Mouse (Mus musculus) adrenal gland, adult (tissue): Measurements from ENCODE around the gene Adipoq.
A peak's percentile ranks its signal among the peaks of the same experiment; 100 is the strongest.
"Not testable (repeated sequence)": the region's sequence is repeated elsewhere in the genome, so short reads cannot be mapped to it uniquely, and the experiment has no call there.

ENCODE experiments used
- DNase-seq, 2 experiments: peaks; one replicate each; pipeline ENCODE4 v3.0.0; 2022 to 2023; ENCODE audit warnings: low spot score in 1 of 2; ENCODE audit not compliant: inconsistent age in 2 of 2

The Adipoq gene

DNA sequence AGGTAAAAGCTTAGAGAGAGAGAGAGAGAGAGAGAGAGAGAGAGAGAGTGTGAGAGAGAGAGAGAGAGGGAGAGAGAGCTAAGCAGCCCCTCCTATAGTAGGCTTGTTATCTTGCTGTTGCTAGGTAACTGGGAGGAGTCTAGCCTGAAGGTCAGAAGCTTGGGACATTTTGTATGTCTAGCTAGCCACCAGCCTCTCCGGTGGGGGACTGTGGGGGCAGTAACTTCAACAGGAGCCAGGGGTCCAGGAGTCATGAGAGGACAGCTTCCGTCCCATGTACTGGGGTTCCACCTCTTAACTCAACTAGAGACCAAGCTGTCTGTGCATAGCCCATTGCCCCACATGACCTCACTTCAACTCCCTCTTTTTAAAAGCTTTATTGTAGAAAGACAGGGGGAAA lies 12.6 kb downstream of the Adipoq start:
- peak; percentile 42 to 69 for DNase-seq

DNA sequence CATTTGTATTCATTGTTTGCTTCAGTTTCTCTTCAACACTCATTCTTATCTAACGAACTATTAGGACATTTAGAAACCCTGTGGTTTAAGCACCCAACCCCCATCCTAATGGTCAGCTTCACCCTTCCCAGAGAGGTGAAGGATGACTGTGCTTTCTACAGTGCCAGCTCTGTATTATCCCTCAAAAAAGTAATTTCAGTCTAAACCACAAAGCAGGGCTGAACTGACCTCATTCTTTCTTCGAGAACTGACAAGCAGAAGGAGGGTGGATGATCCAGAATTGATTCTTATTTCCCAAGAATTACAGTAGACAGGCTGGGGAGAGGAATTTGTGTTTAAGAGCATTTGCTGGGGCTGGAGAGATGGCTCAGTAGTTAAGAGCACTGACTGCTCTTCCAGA lies 13.4 kb downstream of the Adipoq start:
- DNase-seq = peak in 1 of 2 experiments; percentile 78

- no peak for DNase-seq
These were observed 15.8 kb downstream of the Adipoq start for GRCm38 (mm10) chr16:23162116-23162515.

- peak in 1 of 2 experiments; percentile 69 for DNase-seq
These were observed 18.1 kb downstream of the Adipoq start for GRCm38 (mm10) chr16:23164443-23164842.

DNA sequence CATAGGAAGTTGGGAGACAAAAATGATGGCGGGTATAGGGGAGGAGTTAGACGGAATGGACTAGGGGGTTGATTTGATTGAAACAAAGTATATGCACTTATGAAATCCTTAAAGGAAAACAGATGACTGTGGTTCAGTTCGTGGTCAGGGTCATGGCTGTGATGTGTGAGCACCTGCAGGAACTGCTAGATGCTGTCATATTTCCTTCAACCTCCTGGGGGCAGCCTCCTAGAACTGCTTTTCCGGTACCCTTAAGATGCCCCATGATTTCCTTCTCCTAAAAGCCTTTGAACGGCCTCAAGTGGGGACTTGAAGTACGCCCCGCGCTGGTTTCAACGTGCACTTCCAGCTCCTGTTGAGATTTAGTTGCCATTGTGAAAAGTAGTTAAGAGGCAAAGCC lies 19.1 kb downstream of the Adipoq start:
- DNase-seq = no peak

- DNase-seq = no peak
These were observed 20.3 kb downstream of the Adipoq start for GRCm38 (mm10) chr16:23166646-23167045.

- DNase-seq = peak; percentile 50 to 89
These were observed 20.7 kb downstream of the Adipoq start for GRCm38 (mm10) chr16:23167079-23167478.

DNA sequence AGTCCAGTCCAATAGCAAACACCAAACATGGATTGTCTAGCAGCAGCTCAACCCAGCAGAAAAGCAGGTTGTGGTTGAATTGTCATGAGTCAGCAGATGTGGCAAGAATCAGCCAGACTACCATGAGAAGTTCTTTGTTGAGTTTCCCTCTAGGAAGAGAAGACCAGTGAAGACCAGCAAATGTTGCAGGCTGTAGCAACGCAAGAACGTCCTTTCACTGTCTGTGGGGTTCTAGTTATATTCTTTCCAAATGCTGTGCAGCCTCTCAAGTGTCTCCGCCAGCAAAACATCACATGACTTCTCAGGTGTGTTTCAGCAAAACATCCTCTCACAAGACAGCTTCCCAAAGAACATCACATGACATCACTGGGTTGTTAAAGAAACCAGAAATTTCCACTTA lies 24.5 kb downstream of the Adipoq start:
- no peak for DNase-seq

- no peak for DNase-seq
These were observed 27.6 kb downstream of the Adipoq start for GRCm38 (mm10) chr16:23173904-23174303.

DNA sequence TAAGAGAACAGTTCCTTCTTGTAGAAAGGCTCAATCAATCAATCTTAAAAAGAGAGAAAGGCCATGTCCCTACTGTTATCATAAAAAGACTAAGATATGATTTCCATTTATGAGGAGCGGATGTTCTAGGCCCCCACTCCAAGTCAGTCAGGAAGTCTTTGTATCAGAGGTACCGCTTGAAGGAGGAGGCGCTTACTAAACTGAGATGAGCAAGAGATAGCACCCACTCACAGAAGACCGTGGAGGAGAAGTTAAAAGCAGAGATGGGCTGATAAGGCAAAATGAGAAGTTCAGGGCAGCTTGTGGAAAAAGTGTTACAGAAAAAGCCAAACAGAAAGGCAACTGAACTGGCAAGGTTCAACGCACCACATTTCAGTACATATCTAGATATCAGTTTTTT lies 28.5 kb downstream of the Adipoq start:
- no peak for DNase-seq

GRCm38 (mm10) chr16:23175956-23176355 lies 29.6 kb downstream of the Adipoq start:
- no peak for DNase-seq

DNA sequence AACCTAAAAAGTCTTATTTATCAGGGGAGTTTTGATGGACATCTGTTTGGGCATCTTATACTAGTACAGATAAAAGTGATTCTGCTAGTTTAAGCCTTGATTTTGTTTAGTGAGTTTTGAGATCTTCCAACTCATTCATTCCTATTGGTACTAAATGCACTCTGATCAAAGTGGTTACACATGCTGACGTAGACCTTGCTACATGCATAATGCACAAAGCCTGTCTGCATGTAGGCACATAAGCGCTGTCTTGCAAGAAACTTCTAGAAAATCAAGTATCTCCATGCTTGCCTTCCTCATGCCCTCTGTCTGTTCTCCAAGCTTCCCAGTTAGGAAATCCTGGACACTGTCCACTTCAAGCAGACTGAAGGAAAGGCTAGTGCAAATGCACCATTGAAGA lies 31.5 kb downstream of the Adipoq start:
- DNase-seq = no peak

DNA sequence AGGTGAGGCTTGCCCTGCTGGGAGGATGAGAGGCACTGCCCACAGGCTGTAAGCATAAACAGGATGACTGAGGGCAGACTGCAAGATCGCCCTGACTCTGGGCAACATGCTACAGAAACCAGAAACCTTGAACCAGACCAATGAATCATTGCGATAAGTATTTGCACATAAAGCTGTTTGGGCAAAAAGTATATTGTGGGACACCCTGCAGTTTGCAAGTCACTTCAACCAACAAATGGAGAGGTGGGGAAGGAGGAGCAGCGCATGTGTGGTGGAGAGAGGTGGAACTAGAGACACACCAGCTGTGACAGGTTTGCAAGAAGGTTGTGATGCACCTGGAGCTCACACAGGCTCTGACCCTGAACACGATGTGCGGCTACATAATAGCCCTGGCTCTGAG lies 32.5 kb downstream of the Adipoq start:
- peak in 1 of 2 experiments; percentile 68 for DNase-seq

DNA sequence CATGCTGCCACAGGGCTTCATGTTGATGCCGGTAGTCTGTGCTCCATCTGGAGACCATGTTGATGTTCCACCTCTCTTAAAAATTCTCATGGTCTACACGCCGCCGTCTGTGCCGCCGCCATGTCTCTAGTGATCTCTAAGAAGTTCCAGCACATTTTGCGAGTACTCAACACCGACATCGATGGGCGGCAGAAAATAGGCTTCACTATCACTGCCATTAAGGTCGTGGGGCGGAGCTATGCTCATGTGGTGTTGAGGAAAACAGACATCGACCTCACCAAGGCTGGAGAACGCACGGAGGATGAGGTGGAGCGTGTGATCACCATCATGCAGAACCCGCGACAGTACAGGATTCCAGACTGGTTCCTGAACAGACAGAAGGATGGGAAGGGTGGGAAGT lies 33.1 kb downstream of the Adipoq start:
- not testable (repeated sequence) for DNase-seq

GRCm38 (mm10) chr16:23181054-23181453 lies 34.7 kb downstream of the Adipoq start:
- DNase-seq = no peak

GRCm38 (mm10) chr16:23181487-23181886 lies 35.2 kb downstream of the Adipoq start:
- DNase-seq = no peak

DNA sequence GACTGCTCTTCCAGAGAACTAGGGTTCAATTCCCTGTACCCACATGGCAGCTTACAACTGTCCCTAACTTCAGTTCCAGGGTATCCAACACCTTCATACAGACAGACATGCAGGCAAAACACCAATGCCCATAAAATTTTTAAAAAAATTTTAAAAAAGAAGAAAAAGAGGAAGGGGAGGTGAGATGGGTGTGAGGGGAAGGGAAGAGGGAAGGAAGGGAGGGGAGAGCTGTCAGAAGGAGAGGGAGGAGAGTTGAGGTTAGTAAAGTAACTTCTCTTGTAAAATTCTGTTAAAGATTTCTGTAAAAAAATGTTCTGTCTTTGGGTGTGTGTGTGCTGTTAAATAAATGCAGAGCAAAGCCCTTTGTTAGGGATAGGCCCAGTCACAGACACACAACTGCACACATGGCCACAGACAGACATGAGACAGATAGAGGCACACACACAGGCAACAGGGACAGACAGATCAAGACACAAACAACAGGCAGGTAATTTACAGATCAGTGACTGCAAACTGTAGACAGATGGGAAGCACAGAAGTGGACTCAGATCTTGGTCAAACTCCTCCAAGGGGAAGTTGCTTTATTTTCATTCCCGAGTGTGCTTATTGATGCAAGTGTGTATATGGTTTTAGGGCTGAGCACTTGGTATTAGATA lies 35.7 kb downstream of the Adipoq start:
- no peak for DNase-seq

GRCm38 (mm10) chr16:23185824-23186223 lies 39.5 kb downstream of the Adipoq start:
- no peak for DNase-seq

DNA sequence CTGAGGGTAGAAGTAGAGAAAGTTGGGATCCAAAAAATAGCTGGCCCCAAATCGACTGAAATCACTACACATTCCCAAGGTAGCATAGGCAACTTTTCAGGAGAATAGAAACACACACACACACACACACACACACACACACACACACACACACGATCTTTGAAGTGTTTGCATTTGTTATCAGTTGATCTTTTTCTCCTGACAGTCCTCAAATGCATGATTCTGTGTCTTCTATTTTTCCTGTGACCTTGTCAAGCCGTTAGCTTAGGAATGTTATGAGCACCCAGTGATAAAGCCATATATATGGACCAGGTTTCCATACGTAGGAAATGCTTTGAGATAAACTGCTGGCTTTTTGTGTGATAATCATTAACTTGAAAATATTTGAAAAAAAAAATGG lies 40.1 kb downstream of the Adipoq start:
- DNase-seq = no peak

DNA sequence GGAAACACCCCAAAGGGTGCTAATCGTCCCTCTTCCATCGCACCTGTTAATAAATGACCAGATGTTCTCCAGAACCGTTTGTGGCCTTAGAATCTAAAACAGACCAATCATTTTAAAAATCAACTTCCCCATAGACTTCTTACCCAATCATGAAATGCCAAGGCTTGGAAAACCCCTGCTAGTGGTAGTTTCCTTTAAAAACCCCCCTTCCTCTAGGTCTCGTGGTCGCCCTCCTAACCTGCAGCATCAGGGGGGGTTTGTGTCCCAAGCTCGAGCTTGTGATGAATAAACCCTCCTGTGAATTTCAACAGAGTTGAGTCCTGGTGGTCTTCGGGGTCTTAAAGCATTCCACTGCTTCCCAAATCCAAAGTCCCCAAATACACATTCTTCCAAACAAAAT lies 41.6 kb downstream of the Adipoq start:
- no peak for DNase-seq

DNA sequence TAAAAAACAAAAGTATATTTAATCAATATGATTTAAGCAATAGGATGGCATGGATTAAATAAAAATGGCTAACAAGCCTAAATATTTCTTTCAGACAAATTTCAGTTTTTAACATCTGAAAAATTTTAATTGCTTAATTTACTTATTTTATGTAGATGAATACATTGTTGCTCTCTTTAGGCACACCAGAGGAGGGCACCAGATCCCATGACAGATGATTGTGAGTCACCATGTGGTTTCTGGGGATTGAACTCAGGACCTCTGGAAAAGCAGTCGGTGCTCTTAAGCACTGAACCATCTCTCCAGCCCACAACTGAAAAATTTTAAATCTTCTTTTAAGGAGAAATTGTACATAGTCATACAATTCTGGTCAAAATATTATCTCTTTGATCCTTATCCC lies 43.3 kb downstream of the Adipoq start:
- DNase-seq = no peak

DNA sequence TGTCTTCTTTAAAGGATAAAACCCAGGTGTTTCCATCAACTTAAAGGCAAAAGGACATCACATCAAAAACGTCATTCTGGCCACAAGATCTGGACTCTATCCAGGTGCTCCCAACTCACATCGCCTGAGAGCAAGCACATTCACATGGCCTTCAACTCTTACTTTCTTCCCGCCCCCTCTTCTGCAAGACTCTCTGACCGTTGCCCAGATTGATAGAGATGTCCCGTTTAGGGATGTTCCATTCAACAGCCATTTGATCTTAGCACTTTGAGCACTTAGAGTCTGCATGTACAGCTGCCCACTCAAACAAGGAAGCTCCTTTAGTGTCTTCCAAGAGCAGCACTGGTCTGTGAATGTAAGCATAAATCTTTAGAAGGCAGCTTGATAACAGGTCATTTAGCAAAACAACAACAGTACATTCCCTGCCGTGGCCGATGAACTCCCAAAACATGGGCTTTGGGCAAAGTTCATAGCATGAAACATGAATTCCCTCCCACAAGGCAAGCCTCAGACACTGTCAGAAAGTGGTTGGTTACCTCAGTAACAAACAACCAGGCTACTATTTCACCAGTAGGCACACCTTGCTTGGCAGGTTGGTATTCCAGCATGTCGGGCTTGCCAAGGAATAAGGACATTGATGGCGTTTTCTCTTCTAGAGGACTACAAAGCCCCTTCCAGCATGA lies 45.4 kb downstream of the Adipoq start:
- DNase-seq = no peak

- no peak for DNase-seq
These were observed 49.3 kb downstream of the Adipoq start for GRCm38 (mm10) chr16:23195618-23196017.
